Mouse (Mus musculus) monocyte, adult 5-6 weeks (primary cell): ENCODE data around the gene Lrrc52. TPM values are rescaled to one million over a fixed set of nuclear protein-coding genes. Genes with fewer than 3 reads are reported as not detected.

Source experiments
- ATAC-seq: fragments of 153-309, 156-312 bp; replicated peaks from 2 replicates; pipeline ENCODE4 v1.8.0; 2017; ENCODE audit warnings: mild to moderate bottlenecking; ENCODE audit not compliant: low TSS enrichment, insufficient number of reproducible peaks, severe bottlenecking, poor library complexity, low FRiP score
- total RNA-seq: library from RNA; stranded (forward); fragments of 200-1000, 200-491, 200-594 nt; gene quantifications from 3 replicates; pipeline ENCODE4 v1.2.3, GENCODE M21; 2017

The Lrrc52 gene
- not detected in 3 replicates for total RNA-seq

GRCm38 (mm10) chr1:167466765-167467426 lies at the start of gene Lrrc52:
Lrrc52 (minus strand) TSS chr1:167466780.
- ATAC-seq = no peak

- ATAC-seq = no peak
Observed at GRCm38 (mm10) chr1:167511621-167512020, 45.0 kb upstream of the Lrrc52 start.

- ATAC-seq = no peak
Observed at GRCm38 (mm10) chr1:167506048-167506447, 39.5 kb upstream of the Lrrc52 start.

- ATAC-seq = no peak
Observed at GRCm38 (mm10) chr1:167505427-167505826, 38.8 kb upstream of the Lrrc52 start.

GRCm38 (mm10) chr1:167499097-167499850 lies 32.7 kb upstream of the Lrrc52 start:
- ATAC-seq = no peak

GRCm38 (mm10) chr1:167497991-167498390 lies 31.4 kb upstream of the Lrrc52 start:
- ATAC-seq = no peak

- ATAC-seq = no peak
Observed at GRCm38 (mm10) chr1:167497560-167497959, 31.0 kb upstream of the Lrrc52 start.

GRCm38 (mm10) chr1:167491501-167491900 lies 24.9 kb upstream of the Lrrc52 start:
- no peak for ATAC-seq

GRCm38 (mm10) chr1:167487933-167488332 lies 21.4 kb upstream of the Lrrc52 start:
- ATAC-seq = no peak

- no peak for ATAC-seq
Observed at GRCm38 (mm10) chr1:167486959-167487680, 20.5 kb upstream of the Lrrc52 start.

- ATAC-seq = no peak
Observed at GRCm38 (mm10) chr1:167482863-167483262, 16.3 kb upstream of the Lrrc52 start.

- ATAC-seq = no peak
Observed at GRCm38 (mm10) chr1:167473585-167473984, 7.0 kb upstream of the Lrrc52 start.

GRCm38 (mm10) chr1:167467916-167468315 lies 1.3 kb upstream of the Lrrc52 start:
- no peak for ATAC-seq

GRCm38 (mm10) chr1:167457311-167457710 lies 9.3 kb downstream of the Lrrc52 start:
- ATAC-seq = no peak

GRCm38 (mm10) chr1:167453048-167453447 lies 13.5 kb downstream of the Lrrc52 start:
- ATAC-seq = no peak

GRCm38 (mm10) chr1:167452456-167452855 lies 14.1 kb downstream of the Lrrc52 start:
- no peak for ATAC-seq

- ATAC-seq = no peak
Observed at GRCm38 (mm10) chr1:167448598-167448997, 18.0 kb downstream of the Lrrc52 start.

GRCm38 (mm10) chr1:167448088-167448487 lies 18.5 kb downstream of the Lrrc52 start:
- ATAC-seq = no peak

- no peak for ATAC-seq
Observed at GRCm38 (mm10) chr1:167446516-167446915, 20.1 kb downstream of the Lrrc52 start.

- ATAC-seq = no peak
Observed at GRCm38 (mm10) chr1:167445167-167445566, 21.4 kb downstream of the Lrrc52 start.
